Mouse (Mus musculus): ENCODE results near the gene Sik2.

Gene Sik2

GRCm38 (mm10) chr9:50911861-50912515 lies 96.9 kb downstream of the Sik2 start:
- DNase-seq, result no peak

DNA sequence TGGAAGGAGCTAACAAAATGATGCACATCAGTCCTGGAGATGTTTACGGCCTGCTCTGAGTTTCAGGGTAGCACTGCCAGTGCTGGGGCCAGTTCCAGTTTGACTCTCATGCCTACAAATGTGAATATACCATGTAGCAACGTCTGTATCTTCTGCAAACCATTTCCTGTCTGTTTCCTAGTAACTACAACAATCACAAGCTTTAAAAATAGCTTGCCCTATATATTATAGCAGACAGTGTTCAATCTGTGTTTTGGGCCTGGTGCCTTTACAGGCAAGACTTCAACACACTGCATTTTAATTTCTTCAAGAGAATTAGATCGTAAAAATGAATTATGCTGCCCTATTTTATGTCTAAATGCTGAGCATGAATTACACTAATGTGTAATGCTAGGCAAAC lies 103.6 kb downstream of the Sik2 start:
- DNase-seq, result no peak

- DNase-seq, result no peak
Observed at GRCm38 (mm10) chr9:50904196-50904847, 104.6 kb downstream of the Sik2 start.

GRCm38 (mm10) chr9:50900026-50900920 lies 108.6 kb downstream of the Sik2 start:
- DNase-seq, result no peak

- peak; percentile 91 for DNase-seq
Observed at GRCm38 (mm10) chr9:50893665-50894064, 115.2 kb downstream of the Sik2 start.

- DNase-seq, result no peak
Observed at GRCm38 (mm10) chr9:50890494-50891090, 118.3 kb downstream of the Sik2 start.

DNA sequence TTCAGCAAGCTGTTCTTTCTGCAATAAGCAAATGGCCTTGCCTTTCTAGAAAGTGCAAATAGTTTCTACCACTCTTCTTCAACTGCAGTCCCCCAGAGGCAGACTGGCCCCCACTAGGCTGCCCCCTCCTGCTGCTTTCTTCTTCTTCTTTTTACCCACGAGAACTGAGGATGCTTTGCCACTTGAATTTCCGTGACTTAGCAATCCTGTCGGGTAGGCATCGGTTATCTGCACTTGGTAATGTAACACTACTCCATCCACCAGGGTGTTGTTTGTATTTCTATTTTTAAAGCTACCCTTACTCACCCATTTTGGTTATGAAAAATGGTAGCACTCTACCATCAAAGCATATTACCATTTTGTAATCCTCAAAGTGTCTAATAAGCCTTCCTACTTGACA lies 118.9 kb downstream of the Sik2 start:
- DNase-seq, result no peak

DNA sequence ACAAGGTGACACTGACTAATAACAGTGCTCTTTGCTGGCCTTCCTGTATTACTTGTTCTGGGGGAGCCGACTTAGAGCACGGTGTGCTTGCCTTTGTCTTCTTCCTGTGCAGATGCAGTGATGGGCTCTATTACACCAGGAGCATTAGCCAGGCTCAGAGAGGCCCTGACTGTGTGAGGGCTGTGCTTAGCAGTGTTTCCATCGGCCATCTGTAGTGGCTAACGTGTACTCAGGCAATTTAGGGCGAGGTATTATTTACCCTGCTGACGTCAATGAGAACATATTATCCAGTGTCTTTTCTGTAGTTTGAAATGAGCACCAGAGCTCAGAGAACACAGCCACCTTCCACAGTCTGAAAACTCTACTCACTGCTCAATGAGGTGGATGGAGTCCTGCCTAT lies 119.7 kb downstream of the Sik2 start:
- DNase-seq, result no peak

DNA sequence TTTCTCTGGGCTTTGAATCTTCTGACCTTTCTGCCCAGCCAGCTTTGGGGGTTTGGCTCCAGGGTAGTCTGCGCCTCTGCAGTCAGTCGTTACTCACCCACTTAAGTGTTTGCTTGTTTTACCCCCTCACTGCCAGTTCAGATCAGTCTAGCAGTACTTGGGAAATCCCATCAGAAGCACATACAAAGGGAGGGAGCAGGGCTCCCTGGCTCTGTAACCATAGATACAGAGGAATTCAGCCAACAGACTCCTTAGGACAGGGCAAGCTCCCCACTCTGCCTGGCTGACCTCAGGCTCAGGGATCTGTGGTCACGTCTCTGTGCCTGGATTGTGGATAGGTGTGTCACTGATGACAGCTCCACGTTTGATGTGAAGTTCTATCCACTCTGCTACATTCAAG lies 121.5 kb downstream of the Sik2 start:
- no peak for DNase-seq

GRCm38 (mm10) chr9:50886870-50887269 lies 122.0 kb downstream of the Sik2 start:
- DNase-seq, result no peak

- no peak for DNase-seq
Observed at GRCm38 (mm10) chr9:50885600-50885987, 123.3 kb downstream of the Sik2 start.

- no peak for DNase-seq
Observed at GRCm38 (mm10) chr9:50884741-50885599, 123.9 kb downstream of the Sik2 start.

DNA sequence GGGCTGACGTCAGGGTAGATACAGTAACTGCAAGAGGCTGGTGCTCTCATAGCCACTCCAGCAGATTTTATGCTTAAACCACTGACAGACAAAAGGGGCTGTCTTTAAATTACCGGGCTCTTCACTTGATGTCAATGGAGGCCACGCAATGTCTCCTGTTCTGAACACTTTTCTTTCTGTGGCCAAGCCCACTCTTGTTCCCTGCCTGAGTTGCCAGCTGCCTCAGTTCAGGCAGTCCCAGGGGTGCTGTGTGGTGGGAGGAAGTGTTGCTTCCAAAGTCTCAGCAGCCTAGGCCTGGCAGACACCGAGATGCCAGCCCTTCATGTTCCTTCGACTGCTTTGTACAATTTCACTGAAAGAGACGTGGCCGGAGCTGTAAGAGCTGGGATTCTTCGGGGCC lies 124.8 kb downstream of the Sik2 start:
- no peak for DNase-seq

DNA sequence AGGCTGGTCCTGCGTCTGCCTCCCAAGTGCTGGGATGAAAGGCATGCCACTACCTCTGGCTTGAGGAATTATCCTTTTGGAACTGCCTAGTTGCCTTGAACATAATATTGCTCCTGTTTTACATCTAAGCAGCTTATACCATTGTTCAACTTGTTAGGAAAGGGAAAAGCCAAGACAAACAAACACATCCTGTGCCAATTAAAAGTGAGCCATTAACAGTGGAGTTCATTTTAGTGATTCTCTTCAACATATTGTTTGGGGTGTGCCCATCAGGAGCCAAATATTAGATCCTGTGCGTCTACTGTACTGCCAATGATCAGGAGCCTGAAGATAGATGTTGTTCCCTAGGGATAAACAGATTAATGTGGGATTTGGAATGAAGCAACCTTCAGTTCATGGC lies 126.7 kb downstream of the Sik2 start:
- DNase-seq, result no peak

- DNase-seq, result no peak
Observed at GRCm38 (mm10) chr9:50877431-50877830, 131.4 kb downstream of the Sik2 start.

DNA sequence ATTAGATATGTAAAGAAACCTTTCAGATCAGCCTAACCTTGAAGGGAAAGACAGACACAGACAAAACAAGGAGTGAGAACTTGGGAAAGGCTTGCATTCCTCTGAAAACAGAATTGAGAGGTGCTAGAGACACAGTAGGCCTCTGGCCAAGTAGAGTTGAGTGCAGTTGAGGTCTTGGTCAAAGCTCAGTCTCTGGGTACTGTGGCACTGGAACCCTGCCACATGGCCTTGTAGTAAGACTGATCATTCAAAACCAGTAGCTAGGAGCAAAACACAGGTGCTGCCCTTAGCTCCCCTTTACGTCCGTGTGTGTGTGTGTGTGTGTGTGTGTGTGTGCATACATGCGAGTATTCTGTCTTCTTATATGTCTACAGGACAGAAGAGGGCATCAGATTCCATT lies 132.6 kb downstream of the Sik2 start:
- DNase-seq, result no peak

DNA sequence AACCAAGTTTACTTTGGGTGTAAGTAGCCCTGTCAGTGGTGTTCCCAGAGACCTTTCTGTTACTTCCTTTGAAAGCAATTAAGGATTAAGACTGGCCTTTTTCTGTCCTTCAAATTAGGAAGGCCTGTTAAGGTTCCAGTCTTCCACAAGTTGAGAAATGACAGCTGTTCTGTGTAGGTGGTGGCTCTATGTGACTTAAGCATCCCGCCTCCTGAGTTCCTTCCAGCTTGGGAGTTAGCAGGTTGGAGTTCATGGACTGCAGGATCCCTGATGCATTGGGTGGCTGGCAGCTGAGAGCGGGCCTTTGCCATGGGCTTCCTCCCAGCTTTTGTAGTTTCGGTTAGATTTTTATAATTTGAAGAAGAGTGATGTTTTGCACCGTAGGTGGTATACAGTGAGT lies 133.4 kb downstream of the Sik2 start:
- DNase-seq, result no peak

GRCm38 (mm10) chr9:50874031-50874430 lies 134.8 kb downstream of the Sik2 start:
- no peak for DNase-seq

GRCm38 (mm10) chr9:50873210-50873609 lies 135.7 kb downstream of the Sik2 start:
- no peak for DNase-seq

GRCm38 (mm10) chr9:50868182-50868581 lies 140.7 kb downstream of the Sik2 start:
- peak; percentile 70 for DNase-seq

DNA sequence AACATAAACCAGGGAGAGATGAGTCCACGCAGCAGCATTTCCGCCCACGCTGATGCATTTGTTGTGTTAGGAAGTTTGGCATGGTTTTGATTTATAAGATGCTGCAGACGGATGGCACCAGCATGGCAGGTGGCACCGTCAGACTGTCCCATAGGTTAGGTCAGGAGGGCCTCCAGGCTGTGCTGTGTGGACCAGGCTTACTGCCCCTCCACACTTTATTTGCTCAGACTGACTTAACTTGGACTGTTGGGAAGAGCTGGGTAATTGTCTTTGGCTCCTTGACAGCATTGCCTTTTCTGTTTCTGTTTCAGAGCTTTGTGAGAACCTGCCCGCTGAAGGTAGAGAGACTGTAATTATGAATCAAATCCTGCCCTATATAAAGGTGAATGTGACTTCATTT lies 141.9 kb downstream of the Sik2 start:
- no peak for DNase-seq

GRCm38 (mm10) chr9:50865803-50866202 lies 143.1 kb downstream of the Sik2 start:
- no peak for DNase-seq

DNA sequence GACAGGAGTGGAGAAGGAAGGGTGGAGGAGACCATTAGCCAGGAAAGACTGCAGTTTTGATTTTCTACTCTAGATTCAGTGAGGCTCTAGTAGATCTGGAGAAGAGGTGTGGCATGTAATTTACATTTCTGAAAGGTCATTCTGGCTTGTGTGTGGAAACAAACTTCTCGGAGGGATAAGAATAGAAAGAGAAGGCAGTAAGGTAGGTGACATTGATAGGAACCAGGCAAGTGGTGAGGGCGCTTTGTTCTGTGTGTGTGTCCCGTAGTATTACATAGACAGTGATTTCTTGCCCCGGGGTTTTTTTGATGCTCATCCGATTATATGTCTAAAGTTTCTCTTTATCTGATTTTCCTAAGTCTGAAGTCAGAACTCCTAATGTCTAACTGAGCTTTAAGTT lies 144.0 kb downstream of the Sik2 start:
- DNase-seq, result no peak

All from cerebellum, adult 11 months (tissue).